Comparison of ENCODE assay signal across 8 mouse cellular contexts in genomic region chr16:32099638-32100150, GRCm38 (mm10). TPM values are rescaled to one million over a fixed set of nuclear protein-coding genes. Genes with fewer than 3 reads are reported as not detected.
DNase-seq lines count a peak whose midpoint lies in the region; ATAC-seq and TF ChIP-seq lines count a peak whose summit lies in the region.

Gene Pigx, minus strand, starts transcription at chr16:32099740.
Gene Cep19, plus strand, starts transcription at chr16:32099800.

- H3K4me1 ChIP-seq in embryonic facial prominence, embryonic 13.5 days = peaks cover 18% of the 10 kb centered on the region
- H3K4me1 ChIP-seq in limb, embryonic 14.5 days (ENCODE audit: control insufficient read depth, insufficient read depth, low read length) = peaks cover 8% of the 10 kb centered on the region; the same call in 1 of the 2 replicates
- no peaks in the 10 kb centered on the region for H3K4me1 ChIP-seq in midbrain, postnatal 0 days (ENCODE audit: insufficient read depth, low read length)

- H3K9me3 ChIP-seq in embryonic facial prominence, embryonic 13.5 days = no peaks in the 10 kb centered on the region
- H3K9me3 ChIP-seq in limb, embryonic 14.5 days (ENCODE audit: control insufficient read depth, low read length) = no peaks in the 10 kb centered on the region
- no peaks in the 10 kb centered on the region for H3K9me3 ChIP-seq in midbrain, postnatal 0 days (ENCODE audit: low read length)

- peaks cover 37% of the 10 kb centered on the region for H3K36me3 ChIP-seq in embryonic facial prominence, embryonic 13.5 days
- peaks cover 22% of the 10 kb centered on the region for H3K36me3 ChIP-seq in limb, embryonic 14.5 days (ENCODE audit: control insufficient read depth, insufficient read depth, low read length)
- peaks cover 15% of the 10 kb centered on the region for H3K36me3 ChIP-seq in midbrain, postnatal 0 days (ENCODE audit: insufficient read depth, low read length)

- peak within 1 kb of the TSS; percentile 71 for H3K4me2 ChIP-seq in embryonic facial prominence, embryonic 13.5 days
- peak within 1 kb of the TSS; percentile 74 for H3K4me2 ChIP-seq in limb, embryonic 14.5 days (replicated peaks; ENCODE audit: low read depth, low read length, severe bottlenecking)
- peak within 1 kb of the TSS; percentile 81 for H3K4me2 ChIP-seq in midbrain, postnatal 0 days (ENCODE audit: low read depth, low read length, poor library complexity, severe bottlenecking)

- peak within 1 kb of the TSS; percentile 86 for H3K27ac ChIP-seq in embryonic facial prominence, embryonic 13.5 days
- H3K27ac ChIP-seq in limb, embryonic 14.5 days (replicated peaks; ENCODE audit: low read depth, low read length) = peak within 1 kb of the TSS; percentile 79
- H3K27ac ChIP-seq in midbrain, postnatal 0 days (ENCODE audit: low read depth, low read length) = peak within 1 kb of the TSS; percentile 65

- no peak; the same call in 1 of the 2 replicates for TF ChIP-seq POLR2A in limb, embryonic 14.5 days (IDR thresholded peaks at IDR 0.05; ENCODE audit: borderline replicate concordance, extremely low read depth, insufficient read depth, insufficient read length)

- WGBS in embryonic facial prominence, embryonic 13.5 days = 0% methylated on average over 34 of the region's 34 CpGs
- WGBS in limb, embryonic 14.5 days = 0% methylated on average over 29 of the region's 34 CpGs
- under 1% methylated on average over 27 of the region's 34 CpGs for WGBS in midbrain, postnatal 0 days

- peak; percentile 99 for DNase-seq in 3134 (ENCODE audit: extremely low read depth, insufficient read length, low spot score)
- DNase-seq in adrenal gland, postnatal 36 days = peak; percentile 92 to 95
- peak; percentile 90 for DNase-seq in heart, adult 8-10 months (ENCODE audit: low spot score)
- DNase-seq in kidney, adult 9 months = peak; percentile 96
- peak; percentile 89 for DNase-seq in limb, embryonic 14.5 days (ENCODE audit: low spot score)
- DNase-seq in midbrain, postnatal 0 days (ENCODE audit: low spot score) = peak; percentile 93
- DNase-seq in spleen, postnatal 14 days (ENCODE audit: low spot score in 2 of 2) = peak; percentile 74 to 77

- ATAC-seq in embryonic facial prominence, embryonic 13.5 days (ENCODE audit: insufficient number of reproducible peaks, insufficient read depth, low FRiP score, low TSS enrichment, low read depth) = peak; percentile 90
- ATAC-seq in limb, embryonic 14.5 days (ENCODE audit: low FRiP score, low read depth) = peak; percentile 96
- ATAC-seq in midbrain, postnatal 0 days (ENCODE audit: low FRiP score) = peak; percentile 96

- H3K27me3 ChIP-seq in embryonic facial prominence, embryonic 13.5 days = no peaks in the 10 kb centered on the region
- no peaks in the 10 kb centered on the region for H3K27me3 ChIP-seq in limb, embryonic 14.5 days (ENCODE audit: control insufficient read depth, insufficient read depth, low read length)
- no peaks in the 10 kb centered on the region for H3K27me3 ChIP-seq in midbrain, postnatal 0 days (ENCODE audit: insufficient read depth, low read length)

- no peak for TF ChIP-seq CTCF in midbrain, postnatal 0 days (IDR thresholded peaks at IDR 0.05)

- H3K4me3 ChIP-seq in embryonic facial prominence, embryonic 13.5 days = peak within 1 kb of the TSS; percentile 96
- H3K4me3 ChIP-seq in limb, embryonic 14.5 days (replicated peaks; ENCODE audit: low read length) = peak within 1 kb of the TSS; percentile 98
- H3K4me3 ChIP-seq in midbrain, postnatal 0 days (ENCODE audit: low read depth, low read length) = peak within 1 kb of the TSS; percentile 96

- peak within 1 kb of the TSS; percentile 91 for H3K9ac ChIP-seq in embryonic facial prominence, embryonic 13.5 days
- H3K9ac ChIP-seq in limb, embryonic 14.5 days (ENCODE audit: low read depth, low read length, severe bottlenecking) = peak within 1 kb of the TSS; percentile 86
- H3K9ac ChIP-seq in midbrain, postnatal 0 days (replicated peaks; ENCODE audit: low read length, poor library complexity, severe bottlenecking) = peak within 1 kb of the TSS; percentile 74

RNA-seq across cellular contexts. Expression of gene Pigx, which starts in this region (rescaled TPM):
- 10 to 100 TPM; 25.9 to 34.1 TPM for total RNA-seq in adrenal gland, postnatal 36 days (2021)
- polyA plus RNA-seq in embryonic facial prominence, embryonic 13.5 days (2015; fragmentation: Nextera tagmentation; extraction: Ambion mirVana) = 127 and 132 TPM in 2 replicates
- 10 to 100 TPM; 17.3 to 20.2 (median 20.0) TPM for total RNA-seq in heart, adult 8-10 months (2022)
- polyA plus RNA-seq in limb, embryonic 14.5 days (2012; rRNA removed) = 71.1 and 74.9 TPM in 2 replicates
- polyA plus RNA-seq in limb, embryonic 14.5 days (2014; fragmentation: Nextera tagmentation; extraction: Ambion mirVana) = 104 and 105 TPM in 2 replicates
- 38.8 and 53.2 TPM in 2 replicates for total RNA-seq in midbrain, postnatal 0 days (2014; rRNA removed)
- polyA plus RNA-seq in midbrain, postnatal 0 days (2015; fragmentation: Nextera tagmentation; extraction: Ambion mirVana) = 90.4 and 91.3 TPM in 2 replicates

RNA-seq across cellular contexts. Expression of gene Cep19, which starts in this region (rescaled TPM):
- total RNA-seq in adrenal gland, postnatal 36 days (2021) = 10 to 100 TPM; 11.7 to 12.6 TPM
- polyA plus RNA-seq in embryonic facial prominence, embryonic 13.5 days (2015; fragmentation: Nextera tagmentation; extraction: Ambion mirVana) = 25.9 and 32.5 TPM in 2 replicates
- total RNA-seq in heart, adult 8-10 months (2022) = 10 to 100 TPM in 3 of 4 experiments, 1 to 10 TPM in 1; 9.1 to 12.9 (median 12.4) TPM
- 11.5 and 15.6 TPM in 2 replicates for polyA plus RNA-seq in limb, embryonic 14.5 days (2012; rRNA removed)
- 28.4 and 32.2 TPM in 2 replicates for polyA plus RNA-seq in limb, embryonic 14.5 days (2014; fragmentation: Nextera tagmentation; extraction: Ambion mirVana)
- total RNA-seq in midbrain, postnatal 0 days (2014; rRNA removed) = 29.9 and 34.7 TPM in 2 replicates
- polyA plus RNA-seq in midbrain, postnatal 0 days (2015; fragmentation: Nextera tagmentation; extraction: Ambion mirVana) = 54.3 and 57.3 TPM in 2 replicates

Comparison
In these comparisons a context has a peak if more than half of its experiments do, and no peak if none do; other contexts are left out.
1. Peak in every context shown above with its lines: DNase-seq, ATAC-seq, H3K4me3 ChIP-seq and H3K27ac ChIP-seq.